Mouse (Mus musculus) embryonic facial prominence, embryonic 12.5 days (tissue): ENCODE results near the gene 9530003J23Rik. TPM values are rescaled to one million over a fixed set of nuclear protein-coding genes. Genes with fewer than 3 reads are reported as not detected.
"Not testable (repeated sequence)": the region's sequence is repeated elsewhere in the genome, so short reads cannot be mapped to it uniquely, and the experiment has no call there.

Experiments
- ATAC-seq: fragments of 200-750 bp; cut with Nextera tagmentation; 2 replicates; pipeline ENCODE4 v1.8.0; 2017; ENCODE audit not compliant: insufficient number of reproducible peaks, insufficient read depth, low FRiP score, low TSS enrichment
- H3K27ac ChIP-seq: fragments of 300-500 bp; sonication (generic); 2 replicates; pipeline ENCODE4 v1.5.1; 2016; ENCODE audit warnings: mild to moderate bottlenecking
- H3K27me3 ChIP-seq: fragments of 300-500 bp; sonication (generic); 2 replicates; pipeline ENCODE4 v1.6.1; 2016; ENCODE audit warnings: mild to moderate bottlenecking, moderate library complexity
- H3K36me3 ChIP-seq: fragments of 300-500 bp; sonication (generic); 2 replicates; pipeline ENCODE4 v1.6.1; 2016; ENCODE audit warnings: mild to moderate bottlenecking
- H3K4me1 ChIP-seq: fragments of 300-500 bp; sonication (generic); 2 replicates; pipeline ENCODE4 v1.6.1; 2016
- H3K4me2 ChIP-seq: fragments of 300-500 bp; sonication (generic); replicated peaks from 2 replicates; pipeline ENCODE4 v1.6.1; 2016; ENCODE audit warnings: mild to moderate bottlenecking, moderate library complexity
- H3K4me3 ChIP-seq: fragments of 300-500 bp; sonication (generic); 2 replicates; pipeline ENCODE4 v1.5.1; 2016; ENCODE audit warnings: mild to moderate bottlenecking
- H3K9ac ChIP-seq: fragments of 300-500 bp; sonication (generic); 2 replicates; pipeline ENCODE4 v1.6.1; 2016; ENCODE audit warnings: mild to moderate bottlenecking, moderate library complexity
- H3K9me3 ChIP-seq: fragments of 300-500 bp; sonication (generic); 2 replicates; pipeline ENCODE4 v1.6.1; 2016; ENCODE audit warnings: mild to moderate bottlenecking, moderate library complexity
- WGBS: fragments of 180-500 bp; shearing (Covaris S2); methylation state at CpG from one replicate; pipeline ENCODE4 v1.1.7; 2016; 5-methylcytosine and 5-hydroxymethylcytosine counted together
- polyA plus RNA-seq: library from polyadenylated mRNA; unstranded; fragments of >200 nt; fragmentation: Nextera tagmentation; extraction: Ambion mirVana; gene quantifications from 2 replicates; pipeline ENCODE4 v1.2.1, GENCODE M21; 2016

The 9530003J23Rik gene
- polyA plus RNA-seq, 1 experiment from 2014 or later, result not detected

- H3K9me3 ChIP-seq, H3K4me2 ChIP-seq, H3K4me1 ChIP-seq, ATAC-seq, H3K27me3 ChIP-seq, H3K4me3 ChIP-seq, H3K36me3 ChIP-seq, H3K9ac ChIP-seq, H3K27ac ChIP-seq: not testable (repeated sequence)
- WGBS, result 65% methylated on average over 2 of the region's 2 CpGs
These were observed 40.0 kb upstream of the 9530003J23Rik start for GRCm38 (mm10) chr10:117278510-117278909.

GRCm38 (mm10) chr10:117277779-117278178, 39.3 kb upstream of the 9530003J23Rik start:
- H3K4me3 ChIP-seq, H3K27me3 ChIP-seq, H3K36me3 ChIP-seq, H3K27ac ChIP-seq, H3K4me2 ChIP-seq, ATAC-seq, H3K4me1 ChIP-seq, H3K9ac ChIP-seq, H3K9me3 ChIP-seq: not testable (repeated sequence)
- 83% methylated on average over 9 of the region's 9 CpGs for WGBS

GRCm38 (mm10) chr10:117275681-117276369, 37.3 kb upstream of the 9530003J23Rik start:
- Histone ChIP-seq H3K36me3 (no peaks in the 10 kb centered on the region), H3K9me3 (no peaks in the 10 kb centered on the region), H3K4me3 (no peak overlapping the region), H3K4me2 (no peak overlapping the region), H3K27me3 (no peaks in the 10 kb centered on the region), H3K27ac (no peak overlapping the region), H3K4me1 (no peaks in the 10 kb centered on the region), H3K9ac (no peak overlapping the region)
- 81% methylated on average over 10 of the region's 10 CpGs for WGBS
- ATAC-seq, result no peak

GRCm38 (mm10) chr10:117274645-117275044, 36.1 kb upstream of the 9530003J23Rik start:
- H3K4me1 ChIP-seq, H3K4me3 ChIP-seq, H3K27ac ChIP-seq, H3K9ac ChIP-seq, H3K27me3 ChIP-seq, H3K9me3 ChIP-seq, ATAC-seq, H3K4me2 ChIP-seq, H3K36me3 ChIP-seq: not testable (repeated sequence)
- 84% methylated on average over 3 of the region's 7 CpGs for WGBS

GRCm38 (mm10) chr10:117272023-117272422, 33.5 kb upstream of the 9530003J23Rik start:
- Histone ChIP-seq H3K9me3 (no peaks in the 10 kb centered on the region), H3K27me3 (no peaks in the 10 kb centered on the region), H3K9ac (no peak overlapping the region), H3K4me3 (no peak overlapping the region), H3K36me3 (no peaks in the 10 kb centered on the region), H3K4me1 (no peaks in the 10 kb centered on the region), H3K4me2 (no peak overlapping the region), H3K27ac (no peak overlapping the region)
- no peak for ATAC-seq

- Histone ChIP-seq H3K9ac (no peak overlapping the region), H3K4me2 (no peak overlapping the region), H3K27me3 (no peaks in the 10 kb centered on the region), H3K4me3 (no peak overlapping the region), H3K4me1 (no peaks in the 10 kb centered on the region), H3K36me3 (no peaks in the 10 kb centered on the region), H3K9me3 (no peaks in the 10 kb centered on the region), H3K27ac (no peak overlapping the region)
- no peak for ATAC-seq
These were observed 21.4 kb upstream of the 9530003J23Rik start for GRCm38 (mm10) chr10:117259870-117260269.

GRCm38 (mm10) chr10:117235866-117236265, 2.6 kb downstream of the 9530003J23Rik start:
- H3K4me2 ChIP-seq, result no peak overlapping the region
- ATAC-seq, result no peak
- 56% methylated on average over 11 of the region's 11 CpGs for WGBS

GRCm38 (mm10) chr10:117234825-117235224, 3.7 kb downstream of the 9530003J23Rik start:
- H3K4me3 ChIP-seq, result no peak overlapping the region
- H3K9ac ChIP-seq, result no peak overlapping the region
- no peaks in the 10 kb centered on the region for H3K4me1 ChIP-seq
- no peaks in the 10 kb centered on the region for H3K9me3 ChIP-seq
- no peak overlapping the region for H3K27ac ChIP-seq
- H3K27me3 ChIP-seq, result no peaks in the 10 kb centered on the region
- no peak for ATAC-seq
- no peaks in the 10 kb centered on the region for H3K36me3 ChIP-seq
- WGBS, result 72% methylated on average over 4 of the region's 4 CpGs
- H3K4me2 ChIP-seq, result no peak overlapping the region

More at GRCm38 (mm10) chr10:117235866-117236265, 2.6 kb downstream of the 9530003J23Rik start:
- Histone ChIP-seq H3K9me3 (no peaks in the 10 kb centered on the region), H3K36me3 (no peaks in the 10 kb centered on the region), H3K27me3 (no peaks in the 10 kb centered on the region), H3K27ac (no peak overlapping the region), H3K9ac (no peak overlapping the region), H3K4me1 (no peaks in the 10 kb centered on the region), H3K4me3 (no peak overlapping the region)

GRCm38 (mm10) chr10:117229826-117230225, 8.7 kb downstream of the 9530003J23Rik start:
- Histone ChIP-seq H3K4me2 (peak overlapping the region; percentile 15; the same call in 1 of the 2 replicates), H3K4me1 (peaks cover 2% of the 10 kb centered on the region; the same call in 1 of the 2 replicates), H3K27ac (no peak overlapping the region), H3K9me3 (no peaks in the 10 kb centered on the region), H3K27me3 (no peaks in the 10 kb centered on the region), H3K9ac (no peak overlapping the region), H3K4me3 (no peak overlapping the region), H3K36me3 (no peaks in the 10 kb centered on the region)
- no peak for ATAC-seq
- 72% methylated on average over 16 of the region's 16 CpGs for WGBS

GRCm38 (mm10) chr10:117226002-117226401, 12.5 kb downstream of the 9530003J23Rik start:
- Histone ChIP-seq H3K4me2 (no peak overlapping the region), H3K27ac (no peak overlapping the region), H3K4me3 (no peak overlapping the region), H3K9me3 (no peaks in the 10 kb centered on the region), H3K27me3 (no peaks in the 10 kb centered on the region), H3K36me3 (peaks cover 19% of the 10 kb centered on the region; the same call in 1 of the 2 replicates), H3K4me1 (peaks cover 16% of the 10 kb centered on the region), H3K9ac (no peak overlapping the region)
- ATAC-seq, result no peak
- WGBS, result 90% methylated on average over 3 of the region's 3 CpGs

GRCm38 (mm10) chr10:117225094-117225493, 13.4 kb downstream of the 9530003J23Rik start:
- ATAC-seq, result no peak
- Histone ChIP-seq H3K27me3 (no peaks in the 10 kb centered on the region), H3K4me2 (peak overlapping the region; percentile 83), H3K9me3 (no peaks in the 10 kb centered on the region), H3K4me1 (peaks cover 16% of the 10 kb centered on the region), H3K4me3 (peak overlapping the region; percentile 72), H3K27ac (no peak overlapping the region), H3K36me3 (peaks cover 27% of the 10 kb centered on the region), H3K9ac (no peak overlapping the region)
- WGBS, result 59% methylated on average over 8 of the region's 8 CpGs

- H3K4me2 ChIP-seq, result peak within 1 kb of the TSS; percentile 83
- peaks cover 16% of the 10 kb centered on the region for H3K4me1 ChIP-seq
- H3K27me3 ChIP-seq, result no peaks in the 10 kb centered on the region
- H3K27ac ChIP-seq, result peak within 1 kb of the TSS; percentile 96
- peak within 1 kb of the TSS; percentile 88 for H3K9ac ChIP-seq
- peaks cover 35% of the 10 kb centered on the region for H3K36me3 ChIP-seq
- ATAC-seq, result peak; percentile 94
- under 1% methylated on average over 60 of the region's 63 CpGs for WGBS
- H3K4me3 ChIP-seq, result peak within 1 kb of the TSS; percentile 72
- no peaks in the 10 kb centered on the region for H3K9me3 ChIP-seq
These were observed 14.2 kb downstream of the 9530003J23Rik start, which contains the start of gene Yeats4 for GRCm38 (mm10) chr10:117224102-117224990. Gene Yeats4, minus strand, starts transcription at chr10:117224507.
